Mouse (Mus musculus): ENCODE measurements at regions not wholly inside any gene's neighbourhood (a gene's known extent, or its start where the extent isn't known, plus 50 kb on each side); places are given as distances from the start of the nearest gene placed in this dataset.

DNA sequence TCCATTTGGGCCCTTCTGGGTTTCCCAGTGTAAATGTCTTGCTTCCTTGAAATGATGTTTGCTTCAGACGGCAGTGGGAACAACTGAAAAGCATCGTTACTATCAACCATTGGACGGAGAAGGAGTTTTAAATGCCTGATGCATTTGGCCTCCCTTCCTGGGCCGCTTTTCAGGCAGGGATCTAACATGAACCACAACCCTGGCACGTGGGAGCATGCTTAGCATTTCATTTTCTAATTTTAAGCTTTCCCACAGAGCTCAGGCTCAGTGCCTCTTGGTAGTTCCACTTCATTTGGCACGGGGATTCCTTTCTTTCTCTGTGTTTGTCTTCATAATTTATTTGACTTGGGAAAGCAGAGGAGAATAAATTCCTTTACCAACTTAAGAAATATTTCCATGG lies 406.6 kb upstream of the Nbea start:
- no peak for DNase-seq
- intact Hi-C loops (cut with DNase I) = no loop called here

GRCm38 (mm10) chr3:56575422-56575821 lies 391.9 kb upstream of the Nbea start:
- intact Hi-C loops (cut with DNase I) = no loop called here
- no peak for DNase-seq

DNA sequence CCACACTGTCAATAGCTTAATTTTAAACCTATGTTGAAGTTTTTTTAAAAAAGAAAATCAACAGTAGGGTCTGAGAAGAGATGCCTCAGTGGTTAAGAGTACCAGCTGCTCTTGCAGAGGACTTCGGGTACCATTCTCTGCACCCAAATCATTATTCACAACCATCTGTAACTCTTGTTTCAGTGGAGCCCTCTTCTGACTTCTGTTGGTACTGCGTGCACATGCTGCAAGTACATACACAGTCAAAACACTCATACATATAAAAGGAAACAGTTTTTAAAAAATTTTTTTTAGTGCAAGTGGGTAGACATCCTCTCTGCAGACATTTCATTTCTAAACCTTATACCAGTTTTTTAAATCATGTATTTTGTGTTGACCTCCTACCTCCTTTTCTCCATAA lies 352.7 kb upstream of the Nbea start:
- peak; percentile 4 for DNase-seq
- intact Hi-C loops (cut with DNase I) = no loop called here

DNA sequence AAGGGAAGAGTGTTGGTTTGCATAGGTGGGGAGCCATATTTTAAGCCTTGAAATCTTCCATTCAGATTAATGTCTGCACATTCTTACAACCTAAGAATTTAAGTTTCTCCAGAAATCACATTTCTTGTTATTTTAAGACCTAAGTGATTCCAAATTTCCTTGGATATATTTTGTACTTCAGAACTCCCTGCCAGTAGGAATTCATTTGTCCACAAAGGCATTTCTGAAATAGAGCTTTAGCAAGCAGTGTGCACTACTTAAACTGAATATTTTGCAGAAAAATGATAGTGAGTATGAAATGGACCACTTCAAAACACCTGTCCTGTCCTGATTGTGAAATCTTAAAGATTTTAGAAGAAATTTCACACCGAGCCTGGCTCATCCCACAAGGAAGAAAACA lies 320.9 kb upstream of the Nbea start:
- intact Hi-C loops (cut with DNase I) = no loop called here
- DNase-seq = no peak

- DNase-seq = no peak
- intact Hi-C loops (cut with DNase I) = no loop called here
Measured at GRCm38 (mm10) chr3:56499301-56499700, 315.8 kb upstream of the Nbea start.

DNA sequence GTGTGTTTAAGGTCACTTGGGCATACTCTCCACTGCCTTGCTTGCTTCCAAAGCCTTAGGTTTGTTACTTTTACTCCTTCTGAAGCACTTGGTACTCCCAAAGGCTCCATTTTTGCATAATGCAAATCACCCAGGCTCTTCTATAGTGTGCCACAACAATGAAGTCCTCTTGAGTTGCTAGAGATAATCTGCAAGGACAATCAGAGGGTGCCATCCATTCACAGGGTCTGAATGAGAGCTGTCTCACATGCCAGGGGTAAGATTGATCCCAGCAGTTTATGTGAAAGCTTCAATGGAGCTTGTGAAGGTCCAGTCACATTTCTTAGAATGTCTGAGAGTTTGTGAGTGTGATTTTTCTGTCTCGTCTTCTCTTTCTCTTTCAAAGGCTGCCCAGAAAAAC lies 310.4 kb upstream of the Nbea start:
- no peak for DNase-seq
- intact Hi-C loops (cut with DNase I) = no loop called here

- intact Hi-C loops (cut with DNase I) = no loop called here
- DNase-seq = no peak
Measured at GRCm38 (mm10) chr3:56489154-56489553, 305.7 kb upstream of the Nbea start.

DNA sequence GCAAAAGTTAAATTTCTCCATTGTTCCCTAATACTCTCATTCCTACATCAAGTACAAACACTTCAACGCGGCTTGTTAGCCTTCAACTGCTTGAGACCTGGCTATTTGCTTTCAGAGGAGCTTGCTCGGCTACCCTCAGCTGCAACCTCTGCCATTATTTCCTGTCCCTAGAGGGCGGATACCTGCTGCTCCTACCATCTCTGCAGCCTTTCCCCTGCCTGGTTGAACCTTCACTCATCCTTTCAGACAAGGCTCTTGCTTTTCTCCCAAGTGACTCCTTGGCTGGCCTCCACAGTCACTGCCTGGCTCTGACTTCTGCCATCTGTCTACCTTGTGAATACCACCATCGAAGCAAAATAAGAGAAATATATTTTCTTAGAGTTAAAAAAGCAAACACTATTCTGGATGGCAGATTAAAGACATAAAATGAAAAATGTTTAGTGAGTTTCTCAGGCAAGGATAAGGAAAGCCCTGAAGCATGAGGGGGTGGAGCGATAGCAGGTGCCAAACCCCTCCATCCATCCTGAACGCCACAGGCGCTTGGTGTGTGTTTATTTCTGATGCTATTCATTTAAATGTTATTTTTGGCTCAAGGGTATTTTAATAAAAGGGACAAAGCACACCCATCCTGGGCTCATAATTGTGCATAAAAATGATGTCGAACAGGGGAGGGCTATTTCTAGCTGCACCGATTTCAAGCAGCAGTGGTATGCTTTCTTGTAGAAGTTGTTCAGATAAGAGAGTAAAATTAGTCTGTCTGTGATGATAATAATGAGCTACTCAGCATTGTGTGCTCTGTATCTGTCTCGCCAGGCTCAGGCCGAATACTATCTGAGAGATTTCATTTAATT lies 302.3 kb upstream of the Nbea start:
- intact Hi-C loops (cut with DNase I) = no loop called here
- peak; percentile 85 for DNase-seq

- intact Hi-C loops (cut with DNase I) = no loop called here
- DNase-seq = no peak
Measured at GRCm38 (mm10) chr3:56484096-56484495, 300.6 kb upstream of the Nbea start.

DNA sequence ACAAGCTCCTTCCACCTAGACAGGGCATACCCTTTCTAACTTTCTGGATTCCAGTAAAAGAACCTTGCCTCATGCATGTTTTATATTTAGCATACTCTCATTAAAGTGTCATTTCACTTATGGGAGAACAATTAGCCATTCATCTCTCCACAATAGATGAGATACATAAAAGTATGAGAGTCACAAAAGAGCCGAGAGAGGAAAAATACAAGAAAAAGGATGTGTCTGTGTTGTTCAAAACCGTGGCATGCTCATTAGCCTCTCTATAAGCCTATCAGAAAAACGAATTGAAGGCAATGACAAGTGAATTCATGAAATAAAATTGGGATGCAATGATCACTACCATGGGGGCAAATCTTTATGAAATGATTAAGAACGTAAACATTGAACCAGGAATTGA lies 299.9 kb upstream of the Nbea start:
- intact Hi-C loops (cut with DNase I) = no loop called here

DNA sequence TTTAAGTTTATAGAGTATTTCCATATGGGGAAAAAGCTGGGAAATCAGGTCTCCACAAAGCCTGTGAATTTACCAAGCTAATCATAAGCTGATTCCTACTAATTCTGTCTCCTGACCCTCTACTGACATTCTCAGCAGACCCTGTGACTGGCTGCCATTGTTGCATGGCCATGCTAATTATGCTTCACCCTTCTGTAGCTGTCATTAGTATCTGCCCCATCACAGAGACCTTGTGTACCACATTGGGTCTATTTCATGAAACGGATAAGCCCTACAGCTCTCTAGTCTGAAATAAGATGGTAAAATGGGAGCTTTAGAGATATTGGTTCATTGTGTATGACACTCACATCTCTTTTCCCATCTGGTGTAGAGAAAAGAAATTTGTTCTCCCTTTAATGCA lies 296.0 kb upstream of the Nbea start:
- no peak for DNase-seq
- intact Hi-C loops (cut with DNase I) = no loop called here

More for the DNA sequence above, 299.9 kb upstream of the Nbea start:
- DNase-seq = no peak

GRCm38 (mm10) chr3:56478544-56479140 lies 295.1 kb upstream of the Nbea start:
- intact Hi-C loops (cut with DNase I) = no loop called here
- no peak for DNase-seq

DNA sequence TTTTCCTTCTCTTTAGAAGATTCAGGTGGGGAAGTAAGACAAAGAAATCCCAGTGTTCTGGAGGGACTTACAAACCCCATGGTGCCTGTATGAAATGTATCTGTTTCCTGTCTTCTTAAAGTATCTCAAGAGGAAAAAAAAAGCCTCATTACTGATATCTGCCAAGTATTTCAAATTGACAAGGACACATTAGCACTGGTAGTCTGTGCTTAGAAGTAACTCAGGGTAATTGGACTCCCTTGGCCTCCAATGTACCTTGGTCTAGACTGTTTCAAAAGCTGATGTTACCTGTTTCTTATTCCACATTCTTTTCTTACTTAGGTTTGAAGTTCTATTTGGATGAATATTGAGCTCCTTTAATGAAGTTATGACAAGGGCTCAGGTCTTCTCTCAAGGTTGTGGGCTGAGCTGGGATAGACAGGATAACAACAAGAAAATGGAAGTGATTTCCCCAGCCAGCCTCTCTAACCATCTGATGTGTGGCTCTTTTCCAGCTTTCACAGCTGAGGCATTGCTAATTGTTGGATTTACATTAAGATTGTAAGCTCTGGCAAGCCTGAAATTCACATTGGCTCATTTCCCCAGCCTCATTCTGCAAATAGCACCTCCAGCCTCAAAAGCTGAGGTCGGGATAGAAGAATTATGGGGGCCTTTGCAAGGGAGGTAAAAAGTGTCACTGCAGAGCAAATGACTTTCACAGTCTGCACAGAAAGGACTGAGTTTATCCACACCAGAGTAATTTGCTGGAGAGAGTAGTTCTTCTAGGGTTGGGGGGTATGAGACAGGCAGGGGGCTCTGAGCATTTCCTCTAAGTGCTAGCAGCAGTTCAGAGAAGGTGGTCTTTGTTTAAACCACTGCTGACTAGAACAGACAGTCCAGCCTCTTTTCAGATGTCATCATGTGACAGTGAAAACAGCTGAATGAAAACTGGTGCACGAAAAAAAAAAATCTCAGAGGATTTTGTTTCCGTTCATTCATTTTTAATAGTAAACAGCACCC lies 292.3 kb upstream of the Nbea start:
- peak; percentile 69 for DNase-seq
- intact Hi-C loops (cut with DNase I) = no loop called here

GRCm38 (mm10) chr3:56472651-56473050 lies 289.1 kb upstream of the Nbea start:
- no peak for DNase-seq
- intact Hi-C loops (cut with DNase I) = no loop called here

DNA sequence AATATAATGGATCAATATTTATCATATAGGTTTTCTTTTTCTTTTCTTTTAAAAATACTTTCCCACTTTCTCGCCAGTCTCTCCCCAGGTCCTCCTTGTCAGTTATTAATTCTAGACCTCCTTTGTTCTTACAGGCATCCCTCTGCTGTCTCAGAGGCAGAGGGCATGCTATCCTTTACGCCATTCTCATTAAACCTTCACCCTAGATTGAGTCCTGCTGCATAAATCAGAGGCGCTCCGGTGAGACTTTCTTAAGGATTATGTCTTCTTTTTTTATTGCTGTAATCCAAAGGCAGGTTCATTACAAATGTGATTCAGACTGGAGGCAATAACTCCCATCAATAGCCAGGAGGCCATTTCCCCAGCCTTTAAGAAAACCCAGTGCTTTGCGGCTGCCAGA lies 288.3 kb upstream of the Nbea start:
- no peak for DNase-seq
- intact Hi-C loops (cut with DNase I) = no loop called here

DNA sequence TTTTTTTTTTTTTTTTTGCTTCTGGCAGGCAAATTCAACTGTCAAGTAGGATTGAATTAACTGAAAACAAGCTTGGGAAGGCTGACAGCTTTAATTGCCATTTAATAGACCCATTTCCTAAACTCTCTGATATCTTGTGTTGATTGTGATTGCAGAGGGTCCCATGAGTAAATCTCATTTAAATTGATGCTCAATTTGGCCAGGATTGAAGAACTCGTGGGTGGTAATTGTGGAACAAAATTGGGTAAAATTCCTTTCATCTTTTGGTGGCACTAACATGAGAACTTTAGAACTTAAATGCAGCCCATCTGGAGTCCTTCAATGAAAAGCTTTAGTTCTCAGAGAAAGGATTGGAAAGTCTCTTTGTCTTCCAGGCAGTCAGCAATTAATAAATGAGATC lies 287.7 kb upstream of the Nbea start:
- intact Hi-C loops (cut with DNase I) = no loop called here
- DNase-seq = no peak

GRCm38 (mm10) chr3:56457625-56458024 lies 274.1 kb upstream of the Nbea start:
- intact Hi-C loops (cut with DNase I) = no loop called here
- no peak for DNase-seq

- DNase-seq = peak; percentile 23
- intact Hi-C loops (cut with DNase I) = no loop called here
Measured at GRCm38 (mm10) chr3:56456317-56456716, 272.8 kb upstream of the Nbea start.

DNA sequence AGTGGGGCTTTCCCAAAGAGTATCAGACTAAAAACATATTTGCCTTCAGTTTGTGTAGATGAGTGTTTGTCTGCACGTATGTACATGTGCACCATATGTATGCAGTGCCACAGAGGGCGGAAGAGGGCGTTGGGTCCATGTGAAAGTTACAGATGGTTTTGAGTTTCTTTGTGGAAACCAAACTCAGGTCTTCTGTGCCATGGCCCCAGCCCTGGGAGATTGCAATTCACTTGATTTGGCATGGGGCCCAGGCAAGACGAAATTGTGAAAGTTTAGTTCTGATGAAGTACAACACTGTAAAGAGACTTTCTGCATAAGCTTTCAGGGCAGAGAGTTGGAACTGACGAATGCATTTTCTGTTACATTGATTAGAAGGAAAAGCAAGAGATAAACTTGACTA lies 255.4 kb upstream of the Nbea start:
- intact Hi-C loops (cut with DNase I) = no loop called here
- DNase-seq = peak; percentile 18

GRCm38 (mm10) chr3:56438020-56438747 lies 254.7 kb upstream of the Nbea start:
- DNase-seq = peak; percentile 47
- intact Hi-C loops (cut with DNase I) = no loop called here

- peak; percentile 72 for DNase-seq
Measured at GRCm38 (mm10) chr3:56437058-56437457, 253.6 kb upstream of the Nbea start.

More at GRCm38 (mm10) chr3:56437058-56437457, 253.6 kb upstream of the Nbea start:
- intact Hi-C loops (cut with DNase I) = no loop called here

Data from left cerebral cortex, postnatal 4 days (tissue).